Mouse (Mus musculus) lung, postnatal 0 days (tissue): Measurements from ENCODE around the gene Fam20b. TPM values are rescaled to one million over a fixed set of nuclear protein-coding genes. Genes with fewer than 3 reads are reported as not detected.
A peak's percentile ranks its signal among the peaks of the same experiment; 100 is the strongest.

Experiments
- ATAC-seq: fragments of 200-750 bp; cut with Nextera tagmentation; 2 replicates; pipeline ENCODE4 v1.8.0; 2017; ENCODE audit warnings: moderate library complexity
- DNase-seq: peaks from one replicate; pipeline ENCODE4 v3.0.0-alpha.2; 2016; ENCODE audit warnings: low spot score
- H3K27ac ChIP-seq: fragments of 300-500 bp; sonication (generic); 2 replicates; pipeline ENCODE4 v1.5.1; 2014; ENCODE audit warnings: antibody characterized with exemption, mild to moderate bottlenecking, low read length, mixed read lengths
- H3K27me3 ChIP-seq: fragments of 300-500 bp; sonication (generic); replicated peaks from 2 replicates; pipeline ENCODE4 v1.6.1; 2014; ENCODE audit warnings: low read length, mixed read lengths; ENCODE audit not compliant: insufficient read depth
- H3K36me3 ChIP-seq: fragments of 300-500 bp; sonication (generic); 2 replicates; pipeline ENCODE4 v1.6.1; 2014; ENCODE audit warnings: low read length, mixed read lengths; ENCODE audit not compliant: insufficient read depth
- H3K4me1 ChIP-seq: fragments of 300-500 bp; sonication (generic); 2 replicates; pipeline ENCODE4 v1.6.1; 2014; ENCODE audit warnings: antibody characterized with exemption, low read depth, low read length, mixed read lengths; ENCODE audit not compliant: insufficient read depth
- H3K4me2 ChIP-seq: fragments of 300-500 bp; sonication (generic); replicated peaks from 2 replicates; pipeline ENCODE4 v1.6.1; 2014; ENCODE audit warnings: low read depth, mild to moderate bottlenecking, low read length, moderate library complexity, mixed read lengths
- H3K4me3 ChIP-seq: fragments of 300-500 bp; sonication (generic); 2 replicates; pipeline ENCODE4 v1.5.1; 2014; ENCODE audit warnings: low read depth, low read length
- H3K9ac ChIP-seq: fragments of 300-500 bp; sonication (generic); replicated peaks from 2 replicates; pipeline ENCODE4 v1.6.1; 2014; ENCODE audit warnings: low read depth, mild to moderate bottlenecking
- H3K9me3 ChIP-seq: fragments of 300-500 bp; sonication (generic); 2 replicates; pipeline ENCODE4 v1.6.1; 2016; ENCODE audit warnings: low read length, mixed read lengths
- CTCF ChIP-seq: IDR thresholded peaks from 2 replicates; pipeline ENCODE4 v1.5.1; 2016; ENCODE audit warnings: antibody characterized with exemption, mild to moderate bottlenecking
- EP300 ChIP-seq: IDR thresholded peaks from 2 replicates; pipeline ENCODE4 v1.6.1; 2016; ENCODE audit warnings: antibody characterized with exemption, mild to moderate bottlenecking, control low read depth
- WGBS: fragments of 180-500 bp; shearing (Covaris S2); extraction: QIAGEN DNeasy Blood & Tissue Kit; methylation state at CpG from one replicate; pipeline ENCODE4 v1.1.7; 2014; 5-methylcytosine and 5-hydroxymethylcytosine counted together
- polyA plus RNA-seq: library from polyadenylated mRNA; unstranded; fragments of >200 nt; fragmentation: Nextera tagmentation; extraction: Ambion mirVana; gene quantifications from 2 replicates; pipeline ENCODE4 v1.2.1, GENCODE M21; 2015

Fam20b gene
- polyA plus RNA-seq, 1 experiment from 2014 or later = 15.3 TPM

GRCm38 (mm10) chr1:156657523-156657922 lies 61.4 kb downstream of the Fam20b start:
- 80% methylated on average over 4 of the region's 4 CpGs for WGBS
- DNase-seq = no peak
- H3K27ac ChIP-seq = no peak overlapping the region

DNA sequence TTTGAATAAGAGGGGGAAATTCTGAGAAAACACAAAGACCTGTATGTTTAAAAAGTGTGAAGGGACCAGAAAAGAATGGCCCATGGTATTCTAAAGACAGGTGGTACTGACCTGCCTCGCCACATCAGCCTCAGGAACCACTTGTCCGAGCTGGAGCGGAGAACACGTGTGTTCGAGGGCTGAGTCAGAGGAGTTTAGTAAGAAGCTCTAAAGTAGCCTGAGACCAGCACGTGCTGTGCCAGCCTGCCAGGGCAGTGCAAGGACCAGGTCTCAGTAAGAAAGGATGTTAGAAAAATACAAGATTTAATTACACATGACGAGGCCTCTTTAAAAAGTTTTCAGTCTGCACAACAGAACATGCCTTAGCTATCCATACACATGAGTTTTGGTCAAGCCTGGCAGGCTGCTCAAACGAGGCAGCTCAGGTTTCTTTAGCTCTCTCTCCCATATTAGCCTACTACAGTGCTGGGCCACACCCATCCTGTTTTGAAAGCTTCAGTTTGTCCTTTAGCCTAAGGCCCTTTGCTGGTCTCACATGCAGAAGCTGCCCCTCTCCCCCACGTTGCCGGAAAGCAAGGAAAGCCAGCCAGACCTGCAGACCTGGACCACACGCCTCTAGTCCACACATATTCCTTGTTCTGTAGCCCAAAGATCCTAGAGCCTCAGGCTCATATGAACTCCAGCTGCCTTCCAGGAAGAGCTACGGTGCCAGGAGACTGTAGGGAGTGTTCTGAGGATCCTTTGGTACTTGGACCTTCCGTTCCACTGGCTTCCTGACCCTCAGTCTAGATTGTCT lies 64.0 kb downstream of the Fam20b start:
- H3K4me1 ChIP-seq = 0 out of 2 replicates have a peak, but pooled peaks cover 9% of the 10 kb centered on the region
- DNase-seq = peak; percentile 78
- H3K36me3 ChIP-seq = no peaks in the 10 kb centered on the region
- peak; percentile 86 for ATAC-seq
- 42% methylated on average over 13 of the region's 13 CpGs for WGBS
- no peaks in the 10 kb centered on the region for H3K27me3 ChIP-seq
- H3K4me3 ChIP-seq = no peak overlapping the region
- H3K9ac ChIP-seq = no peak overlapping the region
- TF ChIP-seq CTCF (no peak), EP300 (peak; percentile 69)
- no peaks in the 10 kb centered on the region for H3K9me3 ChIP-seq
- peak overlapping the region; percentile 68 for H3K27ac ChIP-seq
- H3K4me2 ChIP-seq = no peak overlapping the region

More at GRCm38 (mm10) chr1:156657523-156657922, 61.4 kb downstream of the Fam20b start:
- H3K9ac ChIP-seq = no peak overlapping the region
- 0 out of 2 replicates have a peak, but pooled peaks cover 9% of the 10 kb centered on the region for H3K4me1 ChIP-seq
- no peak for TF ChIP-seq EP300
- TF ChIP-seq CTCF = no peak
- H3K27me3 ChIP-seq = no peaks in the 10 kb centered on the region
- no peaks in the 10 kb centered on the region for H3K9me3 ChIP-seq
- H3K4me3 ChIP-seq = no peak overlapping the region
- ATAC-seq = no peak
- H3K36me3 ChIP-seq = no peaks in the 10 kb centered on the region
- no peak overlapping the region for H3K4me2 ChIP-seq

DNA sequence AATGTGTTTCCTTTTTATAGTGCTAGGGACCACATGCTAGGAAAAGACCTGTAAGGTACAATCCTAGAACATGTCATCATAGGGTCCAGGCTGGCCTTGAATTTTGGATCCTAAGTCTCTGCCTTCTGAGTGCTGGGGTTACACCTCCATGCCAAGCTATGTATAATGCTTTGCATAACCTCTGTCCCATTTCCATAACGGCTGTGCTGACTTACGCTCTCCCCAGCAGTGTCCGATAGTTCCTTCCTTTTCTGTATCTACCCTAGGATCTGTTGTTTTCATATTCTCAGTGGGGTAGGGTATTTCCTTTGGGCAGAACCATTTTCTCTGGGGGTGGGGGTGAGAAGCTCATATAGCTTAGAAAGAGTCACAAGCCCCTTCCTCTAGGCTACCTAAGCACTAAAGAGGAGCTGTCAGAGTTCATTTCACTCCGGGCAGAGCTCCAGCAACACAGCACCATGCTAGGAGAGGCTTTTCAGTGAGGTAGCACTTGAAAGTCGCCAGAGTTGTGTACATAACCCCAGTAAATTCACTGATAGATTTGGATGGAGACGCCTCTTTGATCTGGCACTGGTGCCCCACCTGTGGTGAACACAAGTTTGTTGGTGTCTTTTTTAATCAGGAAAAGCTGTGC lies 66.6 kb downstream of the Fam20b start:
- H3K9ac ChIP-seq = no peak overlapping the region
- no peak for TF ChIP-seq CTCF
- no peaks in the 10 kb centered on the region for H3K9me3 ChIP-seq
- H3K4me3 ChIP-seq = no peak overlapping the region
- H3K27ac ChIP-seq = no peak overlapping the region
- ATAC-seq (0 out of 2 replicates have a peak, but pooled peaks have one; percentile 18), DNase-seq (peak; percentile 64)
- no peaks in the 10 kb centered on the region for H3K36me3 ChIP-seq
- no peak overlapping the region for H3K4me2 ChIP-seq
- H3K27me3 ChIP-seq = no peaks in the 10 kb centered on the region
- WGBS = 33% methylated on average over 6 of the region's 6 CpGs
- H3K4me1 ChIP-seq = 0 out of 2 replicates have a peak, but pooled peaks cover 9% of the 10 kb centered on the region

GRCm38 (mm10) chr1:156650631-156651030 lies 68.3 kb downstream of the Fam20b start:
- DNase-seq (peak; percentile 43), ATAC-seq (peak; percentile 47)
- Histone ChIP-seq H3K9me3 (no peaks in the 10 kb centered on the region), H3K36me3 (no peaks in the 10 kb centered on the region), H3K4me3 (no peak overlapping the region), H3K4me2 (no peak overlapping the region), H3K27ac (no peak overlapping the region), H3K27me3 (no peaks in the 10 kb centered on the region), H3K4me1 (0 out of 2 replicates have a peak, but pooled peaks cover 9% of the 10 kb centered on the region), H3K9ac (no peak overlapping the region)
- TF ChIP-seq EP300 (no peak), CTCF (no peak)
- WGBS = 61% methylated on average over 9 of the region's 9 CpGs

DNA sequence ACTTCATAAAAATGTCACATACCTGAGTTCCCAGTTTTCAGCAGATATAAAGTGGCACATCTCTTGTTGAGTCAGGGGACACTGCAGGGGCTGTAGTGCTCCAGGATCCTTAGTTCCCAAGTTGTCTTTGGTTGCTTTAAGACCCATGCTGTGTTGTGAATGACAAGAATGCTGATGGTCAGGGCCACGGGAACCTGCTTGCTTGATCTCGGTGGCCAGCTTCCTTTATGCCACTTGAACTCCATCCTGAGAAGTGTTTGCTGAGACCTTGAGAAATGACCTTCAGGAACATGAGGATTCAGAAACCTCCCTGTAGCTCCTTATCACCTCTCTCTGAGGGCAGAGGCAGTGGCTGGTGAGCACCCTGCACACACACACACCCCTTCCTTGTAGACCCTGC lies 70.2 kb downstream of the Fam20b start:
- H3K27me3 ChIP-seq = no peaks in the 10 kb centered on the region
- no peak overlapping the region for H3K4me2 ChIP-seq
- H3K9ac ChIP-seq = no peak overlapping the region
- ATAC-seq (no peak), DNase-seq (no peak)
- H3K27ac ChIP-seq = no peak overlapping the region
- no peaks in the 10 kb centered on the region for H3K4me1 ChIP-seq
- 16% methylated on average over 2 of the region's 2 CpGs for WGBS
- no peak overlapping the region for H3K4me3 ChIP-seq
- H3K36me3 ChIP-seq = no peaks in the 10 kb centered on the region
- TF ChIP-seq CTCF = no peak
- no peak for TF ChIP-seq EP300
- H3K9me3 ChIP-seq = no peaks in the 10 kb centered on the region

DNA sequence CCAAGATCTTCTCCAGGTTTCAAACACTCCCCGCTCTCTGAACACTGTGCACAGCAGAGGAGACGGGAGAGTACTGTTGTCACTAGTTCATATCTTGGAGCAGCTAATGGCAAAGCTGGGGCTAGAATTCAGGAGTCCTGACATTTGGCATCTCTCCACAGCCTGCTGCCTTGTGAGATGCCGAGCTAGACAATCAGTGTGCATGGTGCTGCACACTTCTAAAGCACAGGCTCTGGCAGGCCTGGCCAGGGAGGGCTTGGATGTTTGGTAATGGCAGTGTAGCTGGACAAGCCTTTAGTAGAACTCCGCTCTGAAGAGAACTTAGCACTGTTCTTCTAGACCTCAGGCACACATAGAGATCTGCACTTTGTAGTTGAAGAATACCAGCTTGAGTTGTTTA lies 72.9 kb downstream of the Fam20b start:
- Histone ChIP-seq H3K27me3 (no peaks in the 10 kb centered on the region), H3K4me3 (no peak overlapping the region), H3K4me2 (no peak overlapping the region), H3K27ac (no peak overlapping the region), H3K9ac (no peak overlapping the region), H3K36me3 (peaks cover 17% of the 10 kb centered on the region; the same call in 1 of the 2 replicates), H3K9me3 (no peaks in the 10 kb centered on the region), H3K4me1 (no peaks in the 10 kb centered on the region)
- DNase-seq = no peak
- WGBS = 85% methylated on average over 4 of the region's 4 CpGs
- ATAC-seq = no peak
- TF ChIP-seq EP300 (no peak), CTCF (no peak)
